Mouse (Mus musculus): ENCODE data around the gene N4bp2l2. TPM values are rescaled to one million over a fixed set of nuclear protein-coding genes. Genes with fewer than 3 reads are reported as not detected.

Gene N4bp2l2
- polyA plus RNA-seq, 1 experiment, result 7.4 TPM

DNA sequence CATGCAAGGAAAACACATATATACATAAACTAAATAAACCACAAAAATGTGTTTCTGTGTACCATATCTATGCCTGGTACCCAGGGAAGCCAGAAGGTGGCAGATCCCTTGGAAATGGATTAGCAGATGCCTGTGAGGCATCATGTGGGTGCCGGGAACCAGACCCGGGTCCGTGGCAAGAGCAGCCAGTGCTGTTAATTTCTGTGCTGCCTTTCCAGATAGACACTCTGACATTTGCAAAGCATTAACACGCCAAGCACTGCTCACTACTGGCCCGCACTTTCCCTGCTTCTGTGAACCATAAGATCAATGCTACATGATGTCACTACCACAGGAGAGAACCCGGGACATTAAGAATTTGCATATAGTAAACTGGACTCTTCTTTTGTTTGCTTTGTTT is 59.9 kb downstream of the N4bp2l2 start:
- Histone ChIP-seq H3K4me3 (ENCODE audit: insufficient read depth, low read depth, low read length) (no peak overlapping the region), H3K36me3 (ENCODE audit: control insufficient read depth, insufficient read depth, low read length) (no peaks in the 10 kb centered on the region), H3K4me1 (ENCODE audit: control insufficient read depth, insufficient read depth, low read length) (no peaks in the 10 kb centered on the region), H3K27ac (ENCODE audit: insufficient read depth, low read depth, low read length) (no peak overlapping the region), H3K27me3 (replicated peaks; ENCODE audit: control insufficient read depth, insufficient read depth, low read length) (no peaks in the 10 kb centered on the region)
- 98% methylated on average over 6 of the region's 6 CpGs for WGBS
- DNase-seq, result no peak
- no peak for TF ChIP-seq CTCF (conservative IDR thresholded peaks at IDR 0.05; ENCODE audit: insufficient read depth, insufficient read length, low read depth, low read length)
- TF ChIP-seq POLR2A (IDR thresholded peaks at IDR 0.05; ENCODE audit: low read depth, low read length), result no peak

DNA sequence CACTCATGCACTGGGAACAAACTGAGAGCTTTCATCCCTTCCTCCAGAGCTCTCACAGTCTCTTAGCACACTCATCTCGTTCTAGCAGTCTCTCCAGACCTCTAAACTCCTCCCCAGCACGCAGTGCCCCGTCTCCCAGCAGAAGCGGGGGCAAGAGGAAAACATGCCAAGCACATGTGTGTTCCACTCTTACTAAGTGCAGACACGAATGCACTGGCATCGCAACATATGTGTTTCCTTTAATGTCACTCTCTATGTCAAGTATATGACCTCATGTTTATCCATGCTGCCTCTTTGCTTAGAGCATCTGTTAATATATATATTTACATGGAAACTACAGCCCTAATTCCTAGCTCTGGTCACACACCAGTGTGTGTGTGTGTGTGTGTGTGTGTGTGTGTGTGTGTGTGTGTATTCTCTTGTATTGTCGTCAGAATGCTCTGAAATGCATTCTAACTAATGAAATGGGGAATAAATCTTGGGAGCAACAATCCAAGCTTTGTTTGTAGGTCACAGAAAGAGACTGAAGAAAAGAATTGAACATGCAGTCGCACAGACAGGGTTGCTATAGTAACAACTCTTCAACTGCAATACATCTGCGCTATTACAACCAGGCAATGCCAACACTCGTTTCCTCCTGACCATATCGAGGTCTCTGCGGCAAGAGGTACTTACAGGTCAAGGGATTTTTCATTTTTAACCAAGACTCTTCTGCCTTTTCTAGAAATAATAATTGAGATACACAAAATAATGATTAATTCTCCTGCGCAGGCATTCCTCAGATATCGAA is 64.3 kb downstream of the N4bp2l2 start:
- WGBS, result 87% methylated on average over 14 of the region's 14 CpGs
- H3K4me1 ChIP-seq (ENCODE audit: control insufficient read depth, insufficient read depth, low read length), result peaks cover 7% of the 10 kb centered on the region
- TF ChIP-seq CTCF (conservative IDR thresholded peaks at IDR 0.05; ENCODE audit: insufficient read depth, insufficient read length, low read depth, low read length) (no peak), POLR2A (IDR thresholded peaks at IDR 0.05; ENCODE audit: low read depth, low read length) (no peak)
- no peak for DNase-seq
- H3K4me3 ChIP-seq (ENCODE audit: insufficient read depth, low read depth, low read length), result no peak overlapping the region
- H3K27me3 ChIP-seq (replicated peaks; ENCODE audit: control insufficient read depth, insufficient read depth, low read length), result no peaks in the 10 kb centered on the region
- no peaks in the 10 kb centered on the region for H3K36me3 ChIP-seq (ENCODE audit: control insufficient read depth, insufficient read depth, low read length)
- H3K27ac ChIP-seq (ENCODE audit: insufficient read depth, low read depth, low read length), result no peak overlapping the region

DNA sequence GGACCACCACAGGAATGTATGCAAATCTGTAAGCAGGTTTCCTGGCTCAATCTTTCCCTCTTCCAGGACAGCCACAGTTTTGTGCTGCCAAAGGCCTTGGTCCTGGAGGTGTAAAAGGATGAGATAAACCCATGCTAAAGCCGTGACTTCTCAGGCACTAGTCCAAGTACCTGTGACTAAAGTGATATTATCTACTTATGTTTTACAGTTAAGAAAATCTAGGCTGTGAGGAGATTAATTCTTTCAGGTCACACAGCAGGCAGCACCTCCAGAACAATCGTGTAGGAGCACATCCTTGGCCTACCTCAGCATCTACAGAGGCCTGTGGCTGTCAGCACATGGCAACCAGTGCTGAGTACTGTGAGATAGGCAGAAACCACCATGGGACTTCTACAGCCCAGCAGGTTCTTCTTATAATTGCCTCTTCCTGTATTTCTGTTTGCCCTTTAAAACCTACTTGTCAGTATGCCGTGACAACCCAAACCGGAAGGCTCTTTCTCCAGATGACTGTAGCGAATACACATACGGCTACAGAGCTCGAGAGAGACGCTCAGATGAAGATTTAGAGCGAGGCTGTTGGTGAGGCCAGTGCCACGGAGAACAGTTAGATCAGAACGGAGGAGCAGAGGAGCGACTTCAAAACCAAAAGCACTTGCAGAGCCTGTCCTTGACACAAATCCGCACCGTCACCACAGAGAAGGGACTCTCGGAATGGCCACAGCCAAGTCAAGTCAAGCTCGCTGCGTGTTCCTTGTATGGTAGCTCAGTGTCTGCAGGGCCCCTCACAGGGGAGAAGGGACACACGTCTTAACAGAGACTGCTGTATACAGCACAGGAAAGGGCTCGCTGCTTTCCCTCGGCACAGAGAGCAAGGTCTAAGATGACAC is 65.2 kb downstream of the N4bp2l2 start:
- H3K27ac ChIP-seq (ENCODE audit: insufficient read depth, low read depth, low read length), result no peak overlapping the region
- H3K4me1 ChIP-seq (ENCODE audit: control insufficient read depth, insufficient read depth, low read length), result peaks cover 7% of the 10 kb centered on the region
- 83% methylated on average over 20 of the region's 20 CpGs for WGBS
- no peaks in the 10 kb centered on the region for H3K27me3 ChIP-seq (replicated peaks; ENCODE audit: control insufficient read depth, insufficient read depth, low read length)
- H3K36me3 ChIP-seq (ENCODE audit: control insufficient read depth, insufficient read depth, low read length), result no peaks in the 10 kb centered on the region
- no peak overlapping the region for H3K4me3 ChIP-seq (ENCODE audit: insufficient read depth, low read depth, low read length)
- TF ChIP-seq POLR2A (IDR thresholded peaks at IDR 0.05; ENCODE audit: low read depth, low read length), result no peak
- no peak for TF ChIP-seq CTCF (conservative IDR thresholded peaks at IDR 0.05; ENCODE audit: insufficient read depth, insufficient read length, low read depth, low read length)
- no peak for DNase-seq

DNA sequence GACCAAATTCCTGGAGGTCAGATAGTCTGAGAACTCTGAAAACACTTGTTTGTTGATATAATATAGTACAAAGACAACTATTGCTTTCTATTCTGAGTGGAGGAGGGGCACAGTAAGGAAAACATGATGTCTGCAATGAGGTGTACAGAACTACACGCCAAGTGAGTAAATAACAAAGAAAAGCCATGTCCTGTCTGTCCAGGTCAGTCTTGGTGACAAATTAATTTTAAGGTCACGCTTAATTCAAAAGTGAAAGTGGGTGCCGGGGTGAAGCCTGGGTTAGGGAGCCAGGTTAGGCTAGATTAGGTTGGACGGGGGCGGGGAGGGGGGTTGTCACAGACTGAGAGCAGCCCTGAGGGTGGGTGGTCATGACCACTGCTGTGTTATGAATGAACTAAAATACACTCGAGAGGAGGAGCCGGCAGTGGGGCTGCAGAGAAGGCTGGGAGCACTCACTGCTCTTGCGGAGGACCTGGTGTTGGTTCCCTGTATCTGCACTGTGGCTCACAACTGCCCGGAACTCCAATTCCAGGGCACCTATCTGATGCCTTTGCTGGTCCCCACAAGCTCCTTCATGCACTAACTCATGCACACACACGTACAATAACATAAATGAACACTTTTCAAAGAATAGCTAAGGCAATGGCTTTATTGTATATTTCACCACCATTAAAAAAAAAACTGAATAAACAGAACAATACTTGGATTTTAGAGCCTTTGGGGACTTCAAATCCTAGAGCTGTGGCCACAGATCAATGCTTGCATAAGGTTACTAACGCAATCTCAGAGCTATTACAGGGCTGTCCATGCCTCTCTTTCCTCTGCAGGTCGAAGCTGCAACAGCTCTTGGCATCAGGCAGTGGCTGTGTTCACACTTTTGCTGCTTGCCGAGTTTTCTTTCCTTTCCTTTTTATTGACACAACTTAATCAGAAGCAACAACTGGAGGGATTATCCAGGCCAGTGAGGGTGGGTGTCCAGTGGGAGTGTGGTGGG is 66.4 kb downstream of the N4bp2l2 start:
- 46% methylated on average over 13 of the region's 13 CpGs for WGBS
- no peak for TF ChIP-seq CTCF (conservative IDR thresholded peaks at IDR 0.05; ENCODE audit: insufficient read depth, insufficient read length, low read depth, low read length)
- no peak for TF ChIP-seq POLR2A (IDR thresholded peaks at IDR 0.05; ENCODE audit: low read depth, low read length)
- Histone ChIP-seq H3K4me3 (ENCODE audit: insufficient read depth, low read depth, low read length) (peak overlapping the region; percentile 30), H3K4me1 (ENCODE audit: control insufficient read depth, insufficient read depth, low read length) (peaks cover 7% of the 10 kb centered on the region), H3K27me3 (replicated peaks; ENCODE audit: control insufficient read depth, insufficient read depth, low read length) (no peaks in the 10 kb centered on the region), H3K36me3 (ENCODE audit: control insufficient read depth, insufficient read depth, low read length) (no peaks in the 10 kb centered on the region), H3K27ac (ENCODE audit: insufficient read depth, low read depth, low read length) (no peak overlapping the region)
- DNase-seq, result no peak

DNA sequence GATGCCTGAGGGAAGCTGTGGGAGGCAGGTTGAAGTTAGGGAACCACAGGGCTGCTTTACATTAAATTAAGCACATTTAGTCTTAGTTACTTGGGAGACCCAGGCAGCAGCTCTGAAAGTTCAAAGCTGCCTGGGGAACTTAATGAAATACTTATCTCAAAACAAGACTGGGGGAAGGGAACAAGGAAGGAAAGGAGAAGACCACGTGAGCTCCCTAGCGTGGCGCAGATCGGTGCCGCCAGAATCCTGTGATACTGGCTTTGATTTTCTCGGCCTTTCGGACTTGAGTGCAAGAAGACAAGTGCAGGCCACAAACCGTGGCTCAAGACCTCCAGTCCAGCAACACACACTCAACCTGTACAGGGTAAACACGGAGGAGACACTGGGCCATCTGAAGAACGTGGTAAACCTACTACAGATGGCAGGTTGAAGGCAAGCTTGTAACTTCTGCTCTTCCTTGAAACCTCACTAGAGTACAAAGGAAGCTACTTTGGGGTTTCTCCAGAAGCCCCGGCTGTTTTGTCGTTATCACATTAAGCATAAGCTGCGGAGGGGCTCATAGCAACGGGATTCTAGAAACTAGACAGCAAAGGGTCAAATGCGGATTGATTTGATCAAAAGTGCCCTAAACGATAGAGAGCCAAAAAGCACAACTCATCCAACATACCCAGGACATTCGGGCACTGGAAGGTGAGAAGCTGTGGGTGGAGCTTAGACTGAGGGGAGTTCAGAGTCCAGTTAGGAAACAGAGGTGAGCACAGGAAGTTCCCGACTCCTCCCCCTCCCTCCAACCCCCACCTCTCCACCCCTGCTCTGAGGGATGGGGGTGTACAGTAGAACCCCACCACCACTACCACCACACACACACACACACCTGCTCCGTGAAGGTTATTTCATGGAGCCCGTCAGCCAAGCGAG is 67.5 kb downstream of the N4bp2l2 start:
- DNase-seq, result peak; percentile 55
- Histone ChIP-seq H3K4me3 (ENCODE audit: insufficient read depth, low read depth, low read length) (no peak overlapping the region; the same call in 1 of the 2 replicates), H3K27ac (ENCODE audit: insufficient read depth, low read depth, low read length) (no peak overlapping the region), H3K36me3 (ENCODE audit: control insufficient read depth, insufficient read depth, low read length) (no peaks in the 10 kb centered on the region), H3K27me3 (replicated peaks; ENCODE audit: control insufficient read depth, insufficient read depth, low read length) (no peaks in the 10 kb centered on the region), H3K4me1 (ENCODE audit: control insufficient read depth, insufficient read depth, low read length) (peaks cover 7% of the 10 kb centered on the region)
- TF ChIP-seq CTCF (conservative IDR thresholded peaks at IDR 0.05; ENCODE audit: insufficient read depth, insufficient read length, low read depth, low read length) (no peak), POLR2A (IDR thresholded peaks at IDR 0.05; ENCODE audit: low read depth, low read length) (no peak)
- 68% methylated on average over 21 of the region's 21 CpGs for WGBS

DNA sequence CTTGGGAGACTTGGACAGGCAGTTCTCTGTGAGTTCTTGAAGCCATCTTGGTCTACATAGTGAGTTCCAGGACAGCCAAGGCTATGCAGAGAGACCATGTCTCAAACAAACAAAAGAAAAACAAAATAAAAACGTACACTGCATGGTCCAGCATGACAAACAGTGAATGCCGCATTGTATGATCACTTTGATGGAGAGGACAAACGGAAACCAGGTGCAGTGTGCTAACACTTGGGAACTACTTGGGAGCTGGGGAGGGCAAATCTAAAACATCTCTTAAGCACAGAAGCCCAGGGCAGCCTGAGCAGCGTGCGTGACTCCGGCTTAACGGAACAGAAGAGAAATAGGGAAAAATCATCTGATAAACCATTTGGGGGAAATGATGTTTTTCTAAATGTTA is 68.9 kb downstream of the N4bp2l2 start, which contains the start of gene N4bp2l1:
TSS of gene N4bp2l1 (minus strand) at position 101 of the 400 bp plus-strand sequence.
- Histone ChIP-seq H3K4me1 (ENCODE audit: control insufficient read depth, insufficient read depth, low read length) (peaks cover 7% of the 10 kb centered on the region), H3K27ac (ENCODE audit: insufficient read depth, low read depth, low read length) (no peak within 1 kb of the TSS), H3K4me3 (ENCODE audit: insufficient read depth, low read depth, low read length) (no peak within 1 kb of the TSS), H3K27me3 (replicated peaks; ENCODE audit: control insufficient read depth, insufficient read depth, low read length) (no peaks in the 10 kb centered on the region), H3K36me3 (ENCODE audit: control insufficient read depth, insufficient read depth, low read length) (no peaks in the 10 kb centered on the region)
- WGBS, result 94% methylated on average over 7 of the region's 7 CpGs
- no peak for DNase-seq
- TF ChIP-seq CTCF (conservative IDR thresholded peaks at IDR 0.05; ENCODE audit: insufficient read depth, insufficient read length, low read depth, low read length), result no peak
